Mouse (Mus musculus): Measurements from ENCODE around the gene Nfix. TPM values are rescaled to one million over a fixed set of nuclear protein-coding genes. Genes with fewer than 3 reads are reported as not detected.

Gene Nfix
- total RNA-seq, 2 experiments from 2014 or later, result 465 to 558 TPM

GRCm38 (mm10) chr8:84718959-84719690 lies 81.0 kb downstream of the Nfix start:
- intact Hi-C loops (cut with DNase I), result loop anchor here (2.0 kb wide), 1 partner anchor 16 kb away; no protein-coding TSS in a partner anchor
- Histone ChIP-seq H3K27ac (peak overlapping the region; percentile 96), H3K4me3 (peak overlapping the region; percentile 19; the same call in 1 of the 2 replicates)
- no peak for DNase-seq
- no peak for TF ChIP-seq CTCF (IDR thresholded peaks at IDR 0.05)

- intact Hi-C loops (cut with DNase I), result loop anchor here (2.0 kb wide), 1 partner anchor 16 kb away; no protein-coding TSS in a partner anchor
- Histone ChIP-seq H3K27ac (peak overlapping the region; percentile 96), H3K4me3 (no peak overlapping the region)
- TF ChIP-seq CTCF (IDR thresholded peaks at IDR 0.05), result no peak
- peak; percentile 87 for DNase-seq
These were observed 81.7 kb downstream of the Nfix start for GRCm38 (mm10) chr8:84718476-84718875.

GRCm38 (mm10) chr8:84716790-84717189 lies 83.4 kb downstream of the Nfix start:
- TF ChIP-seq CTCF (IDR thresholded peaks at IDR 0.05), result no peak
- peak; percentile 64 for DNase-seq
- intact Hi-C loops (cut with DNase I), result no loop called here
- Histone ChIP-seq H3K27ac (peak overlapping the region; percentile 96), H3K4me3 (no peak overlapping the region)

GRCm38 (mm10) chr8:84715893-84716468 lies 84.2 kb downstream of the Nfix start:
- no peak for DNase-seq
- Histone ChIP-seq H3K4me3 (peak overlapping the region; percentile 35), H3K27ac (peak overlapping the region; percentile 96)
- intact Hi-C loops (cut with DNase I), result no loop called here
- no peak for TF ChIP-seq CTCF (IDR thresholded peaks at IDR 0.05)

GRCm38 (mm10) chr8:84714161-84714560 lies 86.0 kb downstream of the Nfix start:
- Histone ChIP-seq H3K27ac (peak overlapping the region; percentile 82), H3K4me3 (no peak overlapping the region)
- intact Hi-C loops (cut with DNase I), result no loop called here
- no peak for TF ChIP-seq CTCF (IDR thresholded peaks at IDR 0.05)
- peak; percentile 31 for DNase-seq

- DNase-seq, result no peak
- Histone ChIP-seq H3K27ac (peak overlapping the region; percentile 82), H3K4me3 (no peak overlapping the region)
- intact Hi-C loops (cut with DNase I), result no loop called here
- TF ChIP-seq CTCF (IDR thresholded peaks at IDR 0.05), result no peak
These were observed 86.8 kb downstream of the Nfix start for GRCm38 (mm10) chr8:84713381-84713780.

GRCm38 (mm10) chr8:84712759-84713120 lies 87.4 kb downstream of the Nfix start:
- TF ChIP-seq CTCF (IDR thresholded peaks at IDR 0.05), result no peak
- intact Hi-C loops (cut with DNase I), result no loop called here
- Histone ChIP-seq H3K4me3 (no peak overlapping the region), H3K27ac (peak overlapping the region; percentile 82)
- peak; percentile 57 for DNase-seq

GRCm38 (mm10) chr8:84711933-84712758 lies 88.0 kb downstream of the Nfix start:
- Histone ChIP-seq H3K27ac (peak overlapping the region; percentile 87), H3K4me3 (peak overlapping the region; percentile 43)
- no peak for TF ChIP-seq CTCF (IDR thresholded peaks at IDR 0.05)
- DNase-seq, result peak; percentile 77
- intact Hi-C loops (cut with DNase I), result no loop called here

- DNase-seq, result peak; percentile 29
- H3K27ac ChIP-seq, result peak overlapping the region; percentile 87
- no peak for TF ChIP-seq CTCF (IDR thresholded peaks at IDR 0.05)
- intact Hi-C loops (cut with DNase I), result no loop called here
- H3K4me3 ChIP-seq, result no peak overlapping the region
These were observed 88.8 kb downstream of the Nfix start for GRCm38 (mm10) chr8:84711312-84711711.

GRCm38 (mm10) chr8:84709931-84710330 lies 90.2 kb downstream of the Nfix start:
- no peak for TF ChIP-seq CTCF (IDR thresholded peaks at IDR 0.05)
- H3K27ac ChIP-seq, result peak overlapping the region; percentile 87
- no peak overlapping the region for H3K4me3 ChIP-seq
- peak; percentile 56 for DNase-seq
- intact Hi-C loops (cut with DNase I), result loop anchor here (1.0 to 2.0 kb wide), 2 partner anchors 57 to 102 kb away; no protein-coding TSS in a partner anchor

GRCm38 (mm10) chr8:84708774-84709475 lies 91.2 kb downstream of the Nfix start:
- TF ChIP-seq CTCF (IDR thresholded peaks at IDR 0.05), result peak; percentile 98; the same call in 1 of the 2 replicates
- peak; percentile 92 for DNase-seq
- H3K4me3 ChIP-seq, result peak overlapping the region; percentile 15; the same call in 1 of the 2 replicates

GRCm38 (mm10) chr8:84708071-84708541 lies 92.0 kb downstream of the Nfix start:
- no peak for TF ChIP-seq CTCF (IDR thresholded peaks at IDR 0.05)
- H3K27ac ChIP-seq, result peak overlapping the region; percentile 87
- peak; percentile 73 for DNase-seq
- intact Hi-C loops (cut with DNase I), result loop anchor here (2.0 kb wide), 1 partner anchor 59 kb away; no protein-coding TSS in a partner anchor
- H3K4me3 ChIP-seq, result peak overlapping the region; percentile 58

More at GRCm38 (mm10) chr8:84708774-84709475, 91.2 kb downstream of the Nfix start:
- peak overlapping the region; percentile 87 for H3K27ac ChIP-seq
- intact Hi-C loops (cut with DNase I), result loop anchor here (1.0 to 2.0 kb wide), 2 partner anchors 58 to 103 kb away; no protein-coding TSS in a partner anchor
